Mouse (Mus musculus) lung, embryonic 15.5 days (tissue): Measurements from ENCODE around the gene Dnmt3a. TPM values are rescaled to one million over a fixed set of nuclear protein-coding genes. Genes with fewer than 3 reads are reported as not detected.
A peak's percentile ranks its signal among the peaks of the same experiment; 100 is the strongest.

ENCODE experiments used
- ATAC-seq: fragments of 200-750 bp; cut with Nextera tagmentation; 2 replicates; pipeline ENCODE4 v1.8.0; 2017; ENCODE audit warnings: moderate number of reproducible peaks, borderline replicate concordance; ENCODE audit not compliant: low FRiP score, low TSS enrichment; ENCODE audit errors: extremely low read depth
- H3K27ac ChIP-seq: fragments of 300-500 bp; sonication (generic); 2 replicates; pipeline ENCODE4 v1.5.1; 2015; ENCODE audit warnings: moderate library complexity, mild to moderate bottlenecking, inconsistent platforms
- H3K27me3 ChIP-seq: fragments of 300-500 bp; sonication (generic); 2 replicates; pipeline ENCODE4 v1.6.1; 2015; ENCODE audit warnings: inconsistent platforms
- H3K36me3 ChIP-seq: fragments of 300-500 bp; sonication (generic); 2 replicates; pipeline ENCODE4 v1.6.1; 2015; ENCODE audit warnings: inconsistent platforms
- H3K4me1 ChIP-seq: fragments of 300-500 bp; sonication (generic); 2 replicates; pipeline ENCODE4 v1.6.1; 2015; ENCODE audit warnings: inconsistent platforms
- H3K4me2 ChIP-seq: fragments of 300-500 bp; sonication (generic); 2 replicates; pipeline ENCODE4 v1.6.1; 2015; ENCODE audit warnings: inconsistent platforms, mild to moderate bottlenecking, moderate library complexity
- H3K4me3 ChIP-seq: fragments of 300-500 bp; sonication (generic); 2 replicates; pipeline ENCODE4 v1.5.1; 2015; ENCODE audit warnings: mild to moderate bottlenecking, inconsistent platforms
- H3K9ac ChIP-seq: fragments of 300-500 bp; sonication (generic); 2 replicates; pipeline ENCODE4 v1.6.1; 2015; ENCODE audit warnings: inconsistent platforms
- H3K9me3 ChIP-seq: fragments of 300-500 bp; sonication (generic); 2 replicates; pipeline ENCODE4 v1.6.1; 2016; ENCODE audit warnings: inconsistent platforms
- WGBS: fragments of 180-500 bp; shearing (Covaris S2); methylation state at CpG from one replicate; pipeline ENCODE4 v1.1.7; 2015; 5-methylcytosine and 5-hydroxymethylcytosine counted together
- polyA plus RNA-seq: library from polyadenylated mRNA; unstranded; fragments of >200 nt; fragmentation: Nextera tagmentation; extraction: Ambion mirVana; gene quantifications from 2 replicates; pipeline ENCODE4 v1.2.1, GENCODE M21; 2015

The Dnmt3a gene
- polyA plus RNA-seq, 1 experiment from 2014 or later, result 151 TPM

GRCm38 (mm10) chr12:3858754-3859153, 52.9 kb downstream of the Dnmt3a start:
- H3K27me3 ChIP-seq, result no peaks in the 10 kb centered on the region
- no peak overlapping the region for H3K4me2 ChIP-seq
- no peak overlapping the region for H3K27ac ChIP-seq
- H3K9me3 ChIP-seq, result no peaks in the 10 kb centered on the region
- H3K4me1 ChIP-seq, result peaks cover 45% of the 10 kb centered on the region
- peaks cover 21% of the 10 kb centered on the region for H3K36me3 ChIP-seq
- H3K4me3 ChIP-seq, result no peak overlapping the region
- 90% methylated on average over 4 of the region's 4 CpGs for WGBS
- ATAC-seq, result no peak
- H3K9ac ChIP-seq, result no peak overlapping the region

- Histone ChIP-seq H3K4me3 (no peak overlapping the region), H3K4me1 (peaks cover 41% of the 10 kb centered on the region), H3K4me2 (no peak overlapping the region), H3K27me3 (no peaks in the 10 kb centered on the region), H3K27ac (no peak overlapping the region), H3K36me3 (peaks cover 20% of the 10 kb centered on the region), H3K9ac (no peak overlapping the region), H3K9me3 (no peaks in the 10 kb centered on the region)
- no peak for ATAC-seq
- WGBS, result 45% methylated on average over 3 of the region's 3 CpGs
Observed at GRCm38 (mm10) chr12:3859545-3859944, 53.7 kb downstream of the Dnmt3a start.

- ATAC-seq, result no peak
- Histone ChIP-seq H3K36me3 (peaks cover 22% of the 10 kb centered on the region), H3K4me1 (peaks cover 37% of the 10 kb centered on the region), H3K27ac (no peak overlapping the region), H3K9me3 (no peaks in the 10 kb centered on the region), H3K4me2 (no peak overlapping the region), H3K9ac (no peak overlapping the region), H3K4me3 (no peak overlapping the region), H3K27me3 (no peaks in the 10 kb centered on the region)
- 19% methylated on average over 5 of the region's 5 CpGs for WGBS
Observed at GRCm38 (mm10) chr12:3860005-3860404, 54.2 kb downstream of the Dnmt3a start.

GRCm38 (mm10) chr12:3861665-3862228, 55.9 kb downstream of the Dnmt3a start:
- Histone ChIP-seq H3K9me3 (no peaks in the 10 kb centered on the region), H3K4me2 (no peak overlapping the region), H3K27me3 (no peaks in the 10 kb centered on the region), H3K9ac (no peak overlapping the region), H3K27ac (no peak overlapping the region), H3K4me3 (no peak overlapping the region), H3K36me3 (peaks cover 30% of the 10 kb centered on the region), H3K4me1 (peaks cover 29% of the 10 kb centered on the region)
- 71% methylated on average over 4 of the region's 4 CpGs for WGBS
- no peak for ATAC-seq

- no peak overlapping the region for H3K4me3 ChIP-seq
- no peak for ATAC-seq
- H3K4me1 ChIP-seq, result peaks cover 31% of the 10 kb centered on the region
- H3K36me3 ChIP-seq, result peaks cover 30% of the 10 kb centered on the region
- no peaks in the 10 kb centered on the region for H3K27me3 ChIP-seq
- H3K4me2 ChIP-seq, result no peak overlapping the region
- 86% methylated on average over 6 of the region's 6 CpGs for WGBS
- no peaks in the 10 kb centered on the region for H3K9me3 ChIP-seq
- H3K27ac ChIP-seq, result no peak overlapping the region
- H3K9ac ChIP-seq, result no peak overlapping the region
Observed at GRCm38 (mm10) chr12:3862253-3862652, 56.4 kb downstream of the Dnmt3a start.

GRCm38 (mm10) chr12:3864208-3864607, 58.4 kb downstream of the Dnmt3a start:
- 91% methylated on average over 8 of the region's 8 CpGs for WGBS
- no peaks in the 10 kb centered on the region for H3K27me3 ChIP-seq
- ATAC-seq, result no peak
- peaks cover 28% of the 10 kb centered on the region for H3K36me3 ChIP-seq
- H3K9me3 ChIP-seq, result no peaks in the 10 kb centered on the region
- no peak overlapping the region for H3K27ac ChIP-seq
- H3K4me1 ChIP-seq, result peaks cover 29% of the 10 kb centered on the region
- H3K4me2 ChIP-seq, result no peak overlapping the region
- H3K4me3 ChIP-seq, result no peak overlapping the region
- no peak overlapping the region for H3K9ac ChIP-seq

- H3K4me1 ChIP-seq, result peaks cover 34% of the 10 kb centered on the region
- WGBS, result 82% methylated on average over 8 of the region's 8 CpGs
- no peaks in the 10 kb centered on the region for H3K9me3 ChIP-seq
- ATAC-seq, result no peak
- H3K36me3 ChIP-seq, result peaks cover 27% of the 10 kb centered on the region
- no peak overlapping the region for H3K9ac ChIP-seq
- H3K27me3 ChIP-seq, result no peaks in the 10 kb centered on the region
- no peak overlapping the region for H3K4me2 ChIP-seq
- H3K4me3 ChIP-seq, result no peak overlapping the region
- H3K27ac ChIP-seq, result no peak overlapping the region
Observed at GRCm38 (mm10) chr12:3865594-3865993, 59.8 kb downstream of the Dnmt3a start.

GRCm38 (mm10) chr12:3866654-3867370, 61.0 kb downstream of the Dnmt3a start:
- Histone ChIP-seq H3K27ac (peak overlapping the region; percentile 26; the same call in 1 of the 2 replicates), H3K9ac (no peak overlapping the region), H3K4me3 (no peak overlapping the region), H3K4me2 (no peak overlapping the region), H3K9me3 (no peaks in the 10 kb centered on the region), H3K27me3 (no peaks in the 10 kb centered on the region), H3K36me3 (peaks cover 17% of the 10 kb centered on the region), H3K4me1 (peaks cover 43% of the 10 kb centered on the region)
- ATAC-seq, result peak; percentile 58; the same call in 1 of the 2 replicates
- 47% methylated on average over 12 of the region's 12 CpGs for WGBS

GRCm38 (mm10) chr12:3868115-3868514, 62.3 kb downstream of the Dnmt3a start:
- no peaks in the 10 kb centered on the region for H3K9me3 ChIP-seq
- H3K36me3 ChIP-seq, result peaks cover 13% of the 10 kb centered on the region
- H3K4me3 ChIP-seq, result no peak overlapping the region
- no peaks in the 10 kb centered on the region for H3K27me3 ChIP-seq
- no peak overlapping the region for H3K4me2 ChIP-seq
- no peak for ATAC-seq
- peaks cover 56% of the 10 kb centered on the region for H3K4me1 ChIP-seq
- H3K9ac ChIP-seq, result no peak overlapping the region
- H3K27ac ChIP-seq, result no peak overlapping the region
- WGBS, result 69% methylated on average over 5 of the region's 5 CpGs

- Histone ChIP-seq H3K36me3 (peaks cover 18% of the 10 kb centered on the region), H3K27me3 (no peaks in the 10 kb centered on the region), H3K27ac (no peak overlapping the region), H3K9me3 (no peaks in the 10 kb centered on the region), H3K4me1 (peaks cover 58% of the 10 kb centered on the region), H3K9ac (no peak overlapping the region), H3K4me3 (no peak overlapping the region), H3K4me2 (no peak overlapping the region)
- 66% methylated on average over 7 of the region's 7 CpGs for WGBS
- ATAC-seq, result no peak
Observed at GRCm38 (mm10) chr12:3868676-3869458, 63.1 kb downstream of the Dnmt3a start.

- no peak for ATAC-seq
- Histone ChIP-seq H3K4me1 (peaks cover 58% of the 10 kb centered on the region), H3K36me3 (peaks cover 27% of the 10 kb centered on the region), H3K27me3 (no peaks in the 10 kb centered on the region), H3K4me2 (no peak overlapping the region), H3K9ac (no peak overlapping the region), H3K27ac (no peak overlapping the region), H3K9me3 (no peaks in the 10 kb centered on the region), H3K4me3 (no peak overlapping the region)
- 87% methylated on average over 5 of the region's 5 CpGs for WGBS
Observed at GRCm38 (mm10) chr12:3870024-3870423, 64.2 kb downstream of the Dnmt3a start.
